Comparison of ENCODE assay signal across 13 mouse cellular contexts in the genomic region with DNA sequence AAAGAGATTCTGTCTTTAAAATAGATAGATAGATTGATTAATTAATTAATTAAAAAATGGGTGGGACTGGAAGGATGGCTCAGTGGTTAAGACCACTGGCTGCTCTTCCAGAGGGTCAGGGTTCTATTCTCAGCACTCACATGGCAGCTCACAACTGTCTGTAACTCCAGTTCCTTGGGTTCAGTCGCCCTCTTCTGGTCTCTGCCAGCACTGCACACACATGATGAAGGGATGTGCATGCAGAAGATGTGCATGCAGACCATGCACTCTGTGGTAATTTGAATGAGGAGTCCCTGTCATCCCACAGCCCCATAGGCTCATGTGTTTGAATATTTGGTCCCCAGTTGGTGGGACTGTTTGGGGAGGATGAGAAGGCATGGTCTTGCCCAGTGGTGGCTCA. TPM values are rescaled to one million over a fixed set of nuclear protein-coding genes. Genes with fewer than 3 reads are reported as not detected.
DNase-seq lines count a peak whose midpoint lies in the region; ATAC-seq and TF ChIP-seq lines count a peak whose summit lies in the region.
"Had no signal": no experiment of that assay in that cellular context is flagged by ENCODE, and none has a peak within 500 bp of the region (broad histone marks: within the 10 kb centered on the region; RNA-seq: fewer than 3 reads in every experiment).

No protein-coding gene starts in this region.

- H3K9me3 ChIP-seq in kidney, embryonic 14.5 days (ENCODE audit: control insufficient read depth, low read length) = no peaks in the 10 kb centered on the region
- H3K9me3 ChIP-seq: heart, embryonic 10.5 days; stomach, embryonic 15.5 days had no signal

- 0 out of 2 replicates have a peak, but pooled peaks cover 4% of the 10 kb centered on the region for H3K4me1 ChIP-seq in kidney, adult 2 months (ENCODE audit: control insufficient read depth, insufficient read depth, low read length)
- H3K4me1 ChIP-seq in kidney, embryonic 14.5 days (ENCODE audit: control insufficient read depth, insufficient read depth, low read length) = 0 out of 2 replicates have a peak, but pooled peaks cover 3% of the 10 kb centered on the region
- H3K4me1 ChIP-seq in thymus, adult 2 months (replicated peaks; ENCODE audit: control insufficient read depth, insufficient read depth, low read length) = no peaks in the 10 kb centered on the region; the same call in 1 of the 2 replicates

- ATAC-seq in kidney, embryonic 14.5 days (ENCODE audit: low FRiP score, low TSS enrichment) = no peak

- H3K27ac ChIP-seq in kidney, adult 2 months (ENCODE audit: insufficient read depth, low read depth, low read length) = no peak overlapping the region
- H3K27ac ChIP-seq in kidney, embryonic 14.5 days (ENCODE audit: low read depth, low read length) = no peak overlapping the region
- no peak overlapping the region for H3K27ac ChIP-seq in thymus, adult 2 months (ENCODE audit: control insufficient read depth, insufficient read depth, low read length)
- H3K27ac ChIP-seq: heart, embryonic 10.5 days; midbrain, embryonic 10.5 days; stomach, embryonic 15.5 days had no signal

- DNase-seq in kidney, adult 2 months = no peak
- DNase-seq in thymus, postnatal 4 days = peak; percentile 18
- DNase-seq in thymus, adult 2 months = no peak
- DNase-seq in ZHBTc4 (ENCODE audit: low read depth, low spot score) = peak; percentile 69
- no peak for DNase-seq in spleen, adult 18-20 months
- DNase-seq in embryo, embryonic 9.5 days (ENCODE audit: extremely low spot score) = no peak
- DNase-seq: embryo, embryonic 11 days; kidney, adult 11 months; lung, adult 2 months had no signal

- no peak for TF ChIP-seq POLR2A in kidney, adult 2 months (IDR thresholded peaks at IDR 0.05; ENCODE audit: low read depth, low read length)
- TF ChIP-seq POLR2A in thymus, adult 2 months (IDR thresholded peaks at IDR 0.05; ENCODE audit: control insufficient read depth, extremely low read depth, insufficient read depth, low read length, poor library complexity) = no peak

- H3K9ac ChIP-seq in kidney, embryonic 14.5 days (ENCODE audit: low read depth, low read length) = no peak overlapping the region
- H3K9ac ChIP-seq: stomach, embryonic 15.5 days had no signal

- H3K27me3 ChIP-seq in kidney, adult 2 months (replicated peaks; ENCODE audit: control insufficient read depth, insufficient read depth, low read length) = no peaks in the 10 kb centered on the region
- no peaks in the 10 kb centered on the region for H3K27me3 ChIP-seq in kidney, embryonic 14.5 days (ENCODE audit: control insufficient read depth, insufficient read depth, low read length)
- H3K27me3 ChIP-seq in thymus, adult 2 months (ENCODE audit: control insufficient read depth, insufficient read depth, low read length) = no peaks in the 10 kb centered on the region
- H3K27me3 ChIP-seq: stomach, embryonic 15.5 days had no signal

- H3K4me3 ChIP-seq in kidney, adult 2 months (ENCODE audit: insufficient read depth, low read depth, low read length) = no peak overlapping the region
- H3K4me3 ChIP-seq in kidney, embryonic 14.5 days (ENCODE audit: low read length) = no peak overlapping the region
- H3K4me3 ChIP-seq in thymus, adult 2 months (ENCODE audit: control insufficient read depth, insufficient read depth, low read length) = no peak overlapping the region
- H3K4me3 ChIP-seq: heart, embryonic 10.5 days; midbrain, embryonic 10.5 days; stomach, embryonic 15.5 days had no signal

- H3K4me2 ChIP-seq in kidney, embryonic 14.5 days (replicated peaks; ENCODE audit: low read depth, low read length) = no peak overlapping the region
- H3K4me2 ChIP-seq: stomach, embryonic 15.5 days had no signal

- WGBS in kidney, adult 2 months = 72% methylated on average over 1 of the region's 1 CpGs
- 58% methylated on average over 1 of the region's 1 CpGs for WGBS in kidney, embryonic 14.5 days
- WGBS in thymus, adult 2 months = 75% methylated on average over 1 of the region's 1 CpGs

- H3K36me3 ChIP-seq in kidney, adult 2 months (ENCODE audit: control insufficient read depth, insufficient read depth, low read length) = no peaks in the 10 kb centered on the region
- H3K36me3 ChIP-seq in kidney, embryonic 14.5 days (ENCODE audit: control insufficient read depth, insufficient read depth, low read length) = peaks cover 3% of the 10 kb centered on the region; the same call in 1 of the 2 replicates
- no peaks in the 10 kb centered on the region for H3K36me3 ChIP-seq in thymus, adult 2 months (ENCODE audit: control insufficient read depth, insufficient read depth, low read length)
- H3K36me3 ChIP-seq: stomach, embryonic 15.5 days had no signal

- TF ChIP-seq CTCF in kidney, adult 2 months (conservative IDR thresholded peaks at IDR 0.05; ENCODE audit: insufficient read depth, insufficient read length, low read depth, low read length) = peak; percentile 23; the same call in 1 of the 2 replicates
- no peak for TF ChIP-seq CTCF in thymus, adult 2 months (IDR thresholded peaks at IDR 0.05; ENCODE audit: borderline replicate concordance, control insufficient read depth, extremely low read depth, insufficient read depth, low read length, poor library complexity)

RNA-seq across cellular contexts. Expression of a gene that starts 38.2 kb away (rescaled TPM):
- polyA plus RNA-seq in kidney, adult 2 months (2012; rRNA removed) = 25.7 and 29.3 TPM in 2 replicates
- 6.7 and 17.2 TPM in 2 replicates for polyA plus RNA-seq in kidney, embryonic 14.5 days (2014; fragmentation: Nextera tagmentation; extraction: Ambion mirVana)
- polyA plus RNA-seq in thymus, adult 2 months (2012; rRNA removed) = 2.4 and 2.9 TPM in 2 replicates

Comparison
In these comparisons a context has a peak if more than half of its experiments do, and no peak if none do; other contexts are left out.
1. DNase-seq: peak in thymus, postnatal 4 days (single experiment) and ZHBTc4 (single experiment); none in kidney, adult 2 months (single experiment), thymus, adult 2 months (single experiment), spleen, adult 18-20 months (0 of 2) and embryo, embryonic 9.5 days (single experiment).